Mouse (Mus musculus) limb, embryonic 10.5 days (tissue): Measurements from ENCODE around the gene Myh7. TPM values are rescaled to one million over a fixed set of nuclear protein-coding genes. Genes with fewer than 3 reads are reported as not detected.
A peak's percentile ranks its signal among the peaks of the same experiment; 100 is the strongest.
"Not testable (repeated sequence)": the region's sequence is repeated elsewhere in the genome, so short reads cannot be mapped to it uniquely, and the experiment has no call there.

Experiments used
- DNase-seq: peaks from one replicate; pipeline ENCODE4 v3.0.0-alpha.2; 2017; ENCODE audit warnings: low spot score
- H3K27ac ChIP-seq: fragments of 300-500 bp; sonication (generic); 2 replicates; pipeline ENCODE4 v1.5.1; 2016; ENCODE audit warnings: mild to moderate bottlenecking
- H3K27me3 ChIP-seq: fragments of 300-500 bp; sonication (generic); 2 replicates; pipeline ENCODE4 v1.6.1; 2016; ENCODE audit warnings: low read depth, mild to moderate bottlenecking; ENCODE audit not compliant: poor library complexity, severe bottlenecking
- H3K36me3 ChIP-seq: fragments of 300-500 bp; sonication (generic); 2 replicates; pipeline ENCODE4 v1.6.1; 2016; ENCODE audit warnings: mild to moderate bottlenecking, moderate library complexity
- H3K4me1 ChIP-seq: fragments of 300-500 bp; sonication (generic); 2 replicates; pipeline ENCODE4 v1.6.1; 2016
- H3K4me3 ChIP-seq: fragments of 300-500 bp; sonication (generic); 2 replicates; pipeline ENCODE4 v1.5.1; 2016; ENCODE audit warnings: mild to moderate bottlenecking, moderate library complexity
- H3K9me3 ChIP-seq: fragments of 300-500 bp; sonication (generic); replicated peaks from 2 replicates; pipeline ENCODE4 v1.6.1; 2016; ENCODE audit warnings: mild to moderate bottlenecking
- WGBS: fragments of 180-500 bp; shearing (Covaris S2); methylation state at CpG from one replicate; pipeline ENCODE4 v1.1.7; 2016; 5-methylcytosine and 5-hydroxymethylcytosine counted together
- polyA plus RNA-seq: library from polyadenylated mRNA; unstranded; fragments of >200 nt; fragmentation: Nextera tagmentation; extraction: Ambion mirVana; gene quantifications from 2 replicates; pipeline ENCODE4 v1.2.1, GENCODE M21; 2016

The Myh7 gene
- 2.2 and 4.4 TPM in 2 replicates for polyA plus RNA-seq

- no peaks in the 10 kb centered on the region for H3K9me3 ChIP-seq
- H3K36me3 ChIP-seq = no peaks in the 10 kb centered on the region
- H3K4me3 ChIP-seq = no peak within 1 kb of the TSS
- WGBS = 68% methylated on average over 11 of the region's 11 CpGs
- no peaks in the 10 kb centered on the region for H3K27me3 ChIP-seq
- DNase-seq = no peak
- H3K4me1 ChIP-seq = peaks cover 26% of the 10 kb centered on the region
- peak within 1 kb of the TSS; percentile 47; the same call in 1 of the 2 replicates for H3K27ac ChIP-seq
Measured at GRCm38 (mm10) chr14:54994136-54994868, at the start of gene Myh7. Myh7 (minus strand) TSS chr14:54994626.

- not testable (repeated sequence) for H3K36me3 ChIP-seq, H3K9me3 ChIP-seq, H3K27me3 ChIP-seq, H3K4me1 ChIP-seq, DNase-seq, H3K27ac ChIP-seq, H3K4me3 ChIP-seq
- WGBS = 100% methylated on average over 1 of the region's 2 CpGs
Measured at GRCm38 (mm10) chr14:55043694-55044093, 49.3 kb upstream of the Myh7 start.

GRCm38 (mm10) chr14:55032695-55033225 is 38.3 kb upstream of the Myh7 start:
- no peaks in the 10 kb centered on the region for H3K9me3 ChIP-seq
- H3K4me1 ChIP-seq = peaks cover 16% of the 10 kb centered on the region
- H3K4me3 ChIP-seq = no peak overlapping the region
- 60% methylated on average over 19 of the region's 19 CpGs for WGBS
- H3K27me3 ChIP-seq = no peaks in the 10 kb centered on the region
- no peak overlapping the region for H3K27ac ChIP-seq
- no peaks in the 10 kb centered on the region for H3K36me3 ChIP-seq
- no peak for DNase-seq

GRCm38 (mm10) chr14:55029034-55029698 is 34.7 kb upstream of the Myh7 start:
- H3K9me3 ChIP-seq = no peaks in the 10 kb centered on the region
- no peaks in the 10 kb centered on the region for H3K27me3 ChIP-seq
- DNase-seq = peak; percentile 40
- no peak overlapping the region for H3K4me3 ChIP-seq
- H3K4me1 ChIP-seq = peaks cover 21% of the 10 kb centered on the region
- no peak overlapping the region; the same call in 1 of the 2 replicates for H3K27ac ChIP-seq
- WGBS = 7% methylated on average over 11 of the region's 11 CpGs
- H3K36me3 ChIP-seq = peaks cover 19% of the 10 kb centered on the region

- Histone ChIP-seq H3K4me3 (peak overlapping the region; percentile 30), H3K27me3 (no peaks in the 10 kb centered on the region), H3K27ac (peak overlapping the region; percentile 46; the same call in 1 of the 2 replicates), H3K36me3 (peaks cover 27% of the 10 kb centered on the region), H3K4me1 (peaks cover 21% of the 10 kb centered on the region), H3K9me3 (no peaks in the 10 kb centered on the region)
- WGBS = 12% methylated on average over 5 of the region's 5 CpGs
- peak; percentile 39 for DNase-seq
Measured at GRCm38 (mm10) chr14:55028333-55028835, 34.0 kb upstream of the Myh7 start.

GRCm38 (mm10) chr14:55027653-55028052 is 33.2 kb upstream of the Myh7 start:
- Histone ChIP-seq H3K27ac (no peak overlapping the region), H3K4me3 (no peak overlapping the region), H3K36me3 (peaks cover 34% of the 10 kb centered on the region), H3K27me3 (no peaks in the 10 kb centered on the region), H3K9me3 (no peaks in the 10 kb centered on the region), H3K4me1 (peaks cover 21% of the 10 kb centered on the region)
- no peak for DNase-seq
- WGBS = 47% methylated on average over 6 of the region's 6 CpGs

GRCm38 (mm10) chr14:55027251-55027650 is 32.8 kb upstream of the Myh7 start:
- no peak overlapping the region for H3K4me3 ChIP-seq
- H3K4me1 ChIP-seq = peaks cover 21% of the 10 kb centered on the region
- peaks cover 38% of the 10 kb centered on the region for H3K36me3 ChIP-seq
- H3K27me3 ChIP-seq = no peaks in the 10 kb centered on the region
- 25% methylated on average over 5 of the region's 5 CpGs for whole genome bisulfite sequencing
- DNase-seq = peak; percentile 70
- H3K9me3 ChIP-seq = no peaks in the 10 kb centered on the region
- H3K27ac ChIP-seq = no peak overlapping the region

GRCm38 (mm10) chr14:55025527-55025926 is 31.1 kb upstream of the Myh7 start:
- peaks cover 56% of the 10 kb centered on the region for H3K36me3 ChIP-seq

GRCm38 (mm10) chr14:55024236-55024635 is 29.8 kb upstream of the Myh7 start:
- Histone ChIP-seq H3K4me3 (no peak overlapping the region), H3K9me3 (no peaks in the 10 kb centered on the region), H3K36me3 (peaks cover 64% of the 10 kb centered on the region), H3K4me1 (peaks cover 20% of the 10 kb centered on the region), H3K27me3 (no peaks in the 10 kb centered on the region), H3K27ac (no peak overlapping the region)
- WGBS = 66% methylated on average over 7 of the region's 7 CpGs
- peak; percentile 75 for DNase-seq

More at GRCm38 (mm10) chr14:55025527-55025926, 31.1 kb upstream of the Myh7 start:
- peaks cover 21% of the 10 kb centered on the region for H3K4me1 ChIP-seq
- DNase-seq = no peak
- no peak overlapping the region for H3K4me3 ChIP-seq
- no peak overlapping the region for H3K27ac ChIP-seq
- 78% methylated on average over 5 of the region's 5 CpGs for WGBS
- H3K9me3 ChIP-seq = no peaks in the 10 kb centered on the region
- no peaks in the 10 kb centered on the region for H3K27me3 ChIP-seq

- 90% methylated on average over 15 of the region's 15 CpGs for WGBS
- Histone ChIP-seq H3K4me1 (peaks cover 8% of the 10 kb centered on the region), H3K36me3 (peaks cover 75% of the 10 kb centered on the region), H3K9me3 (no peaks in the 10 kb centered on the region), H3K27ac (no peak overlapping the region), H3K4me3 (no peak overlapping the region), H3K27me3 (no peaks in the 10 kb centered on the region)
- no peak for DNase-seq
Measured at GRCm38 (mm10) chr14:55023011-55023410, 28.6 kb upstream of the Myh7 start.

GRCm38 (mm10) chr14:55020394-55020793 is 26.0 kb upstream of the Myh7 start:
- Histone ChIP-seq H3K27me3 (no peaks in the 10 kb centered on the region), H3K9me3 (no peaks in the 10 kb centered on the region), H3K27ac (no peak overlapping the region), H3K36me3 (peaks cover 79% of the 10 kb centered on the region), H3K4me1 (no peaks in the 10 kb centered on the region), H3K4me3 (no peak overlapping the region)
- no peak for DNase-seq
- WGBS = 95% methylated on average over 9 of the region's 9 CpGs

- WGBS = 92% methylated on average over 16 of the region's 16 CpGs
- no peak overlapping the region for H3K4me3 ChIP-seq
- H3K27ac ChIP-seq = no peak overlapping the region
- no peaks in the 10 kb centered on the region for H3K9me3 ChIP-seq
- H3K27me3 ChIP-seq = no peaks in the 10 kb centered on the region
- DNase-seq = no peak
- no peaks in the 10 kb centered on the region for H3K4me1 ChIP-seq
- H3K36me3 ChIP-seq = peaks cover 44% of the 10 kb centered on the region
Measured at GRCm38 (mm10) chr14:55016876-55017275, 22.4 kb upstream of the Myh7 start.

GRCm38 (mm10) chr14:55015767-55016111 is 21.3 kb upstream of the Myh7 start:
- DNase-seq = no peak
- H3K9me3 ChIP-seq = no peaks in the 10 kb centered on the region
- H3K4me3 ChIP-seq = peak overlapping the region; percentile 83
- under 1% methylated on average over 17 of the region's 17 CpGs for WGBS
- no peaks in the 10 kb centered on the region for H3K4me1 ChIP-seq
- H3K27me3 ChIP-seq = no peaks in the 10 kb centered on the region
- peak overlapping the region; percentile 80 for H3K27ac ChIP-seq
- peaks cover 33% of the 10 kb centered on the region for H3K36me3 ChIP-seq
